Comparison of ENCODE assay signal across 15 mouse cellular contexts in the genomic region with DNA sequence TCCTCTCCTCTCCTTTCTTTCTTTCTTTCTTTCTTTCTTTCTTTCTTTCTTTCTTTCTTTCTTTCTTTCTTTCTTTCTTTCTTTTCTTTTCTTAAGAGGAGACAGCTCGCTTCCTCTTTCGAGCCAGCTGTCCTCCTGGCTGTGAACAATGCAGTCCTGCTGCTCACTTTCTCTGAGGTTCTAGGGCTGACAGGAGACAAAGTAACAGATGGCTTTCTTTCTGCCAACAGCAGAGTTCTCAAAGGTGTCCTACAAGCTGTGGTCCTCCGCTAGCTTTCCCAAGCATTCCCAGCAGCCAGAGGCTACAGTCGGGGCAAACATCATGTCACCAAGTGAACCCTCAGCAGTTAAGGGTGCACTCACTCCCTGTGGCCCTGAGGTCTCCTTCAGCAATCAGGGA. TPM values are rescaled to one million over a fixed set of nuclear protein-coding genes. Genes with fewer than 3 reads are reported as not detected.
"Had no signal": no experiment of that assay in that cellular context is flagged by ENCODE, and none has a peak within 500 bp of the region (broad histone marks: within the 10 kb centered on the region; RNA-seq: fewer than 3 reads in every experiment).

No protein-coding gene starts in this region.

- H3K27ac ChIP-seq: limb, embryonic 15.5 days; liver, embryonic 12.5 days; neural tube, embryonic 15.5 days had no signal

- H3K4me3 ChIP-seq: limb, embryonic 15.5 days; liver, embryonic 12.5 days; myocyte; neural tube, embryonic 15.5 days had no signal

- H3K27me3 ChIP-seq: neural tube, embryonic 15.5 days had no signal

- H3K4me2 ChIP-seq: limb, embryonic 15.5 days; liver, embryonic 12.5 days; lung, embryonic 14.5 days; midbrain, embryonic 11.5 days; neural tube, embryonic 15.5 days had no signal

- ATAC-seq: liver, embryonic 12.5 days had no signal

- H3K9ac ChIP-seq: limb, embryonic 15.5 days; liver, embryonic 12.5 days; lung, embryonic 14.5 days; neural tube, embryonic 15.5 days had no signal

- DNase-seq: kidney, postnatal 25 days; lung, embryonic 14.5 days; lung, postnatal 10 days; lung, postnatal 4 days; right cerebral cortex, adult 18-20 months; right cerebral cortex, postnatal 25 days; thymus, postnatal 4 days had no signal

- H3K9me3 ChIP-seq: limb, embryonic 15.5 days; liver, embryonic 12.5 days; neural tube, embryonic 15.5 days had no signal

- H3K36me3 ChIP-seq: limb, embryonic 15.5 days; liver, embryonic 12.5 days; neural tube, embryonic 15.5 days had no signal

RNA-seq across cellular contexts. Expression of a gene that starts 5.5 kb away (rescaled TPM):
- polyA plus RNA-seq: limb, embryonic 15.5 days; liver, embryonic 16.5 days; lung, embryonic 14.5 days; myocyte; small intestine, adult 2 months; stomach, embryonic 16.5 days had no signal
